Mouse (Mus musculus) bone marrow, adult 2 months (tissue): ENCODE measurements around the gene Ep400. TPM values are rescaled to one million over a fixed set of nuclear protein-coding genes. Genes with fewer than 3 reads are reported as not detected.
A peak's percentile ranks its signal among the peaks of the same experiment; 100 is the strongest.

Experiments
- H3K27ac ChIP-seq: fragments of 200-500 bp; 2 replicates; pipeline ENCODE4 v1.5.1; 2012; ENCODE audit warnings: low read depth, mild to moderate bottlenecking, control low read depth, inconsistent platforms, low read length; ENCODE audit not compliant: control insufficient read depth, poor library complexity, insufficient read depth
- H3K4me1 ChIP-seq: fragments of 200-500 bp; 2 replicates; pipeline ENCODE4 v1.6.1; 2011; ENCODE audit warnings: low read length; ENCODE audit not compliant: control insufficient read depth, insufficient read depth
- H3K4me3 ChIP-seq: fragments of 200-500 bp; replicated peaks from 2 replicates; pipeline ENCODE3; 2011; ENCODE audit warnings: mild to moderate bottlenecking, low read depth, low read length, control low read depth; ENCODE audit not compliant: control insufficient read depth
- CTCF ChIP-seq: fragments of 200-500 bp; IDR thresholded peaks from 2 replicates; pipeline ENCODE4 v1.5.1; 2011; ENCODE audit warnings: low read length, control low read depth; ENCODE audit not compliant: control insufficient read depth, insufficient read depth
- POLR2A ChIP-seq: fragments of 200-500 bp; IDR thresholded peaks from 2 replicates; pipeline ENCODE4 v1.6.1; 2011; ENCODE audit warnings: low read depth, mild to moderate bottlenecking, control low read depth, low read length, borderline replicate concordance; ENCODE audit not compliant: control insufficient read depth
- WGBS: fragments of 180-500 bp; shearing (Covaris S2); methylation state at CpG from one replicate; pipeline ENCODE4 v1.1.7; 2018; 5-methylcytosine and 5-hydroxymethylcytosine counted together
- polyA plus RNA-seq: library from polyadenylated mRNA; stranded (reverse); fragments of >200 nt; gene quantifications from 2 replicates; pipeline ENCODE4 v1.2.4, GENCODE M21; 2011; ENCODE audit warnings: low replicate concordance; ENCODE audit not compliant: missing spikeins, insufficient read depth, insufficient read length

The Ep400 gene
- polyA plus RNA-seq, 1 experiment = 45.0 TPM

GRCm38 (mm10) chr5:110770031-110770445, 479 bp downstream of the Ep400 start:
- Histone ChIP-seq H3K4me1 (peaks cover 1% of the 10 kb centered on the region; the same call in 1 of the 2 replicates), H3K4me3 (peak overlapping the region; percentile 98), H3K27ac (peak overlapping the region; percentile 98)
- WGBS = under 1% methylated on average over 58 of the region's 58 CpGs
- TF ChIP-seq CTCF (no peak), POLR2A (no peak)

DNA sequence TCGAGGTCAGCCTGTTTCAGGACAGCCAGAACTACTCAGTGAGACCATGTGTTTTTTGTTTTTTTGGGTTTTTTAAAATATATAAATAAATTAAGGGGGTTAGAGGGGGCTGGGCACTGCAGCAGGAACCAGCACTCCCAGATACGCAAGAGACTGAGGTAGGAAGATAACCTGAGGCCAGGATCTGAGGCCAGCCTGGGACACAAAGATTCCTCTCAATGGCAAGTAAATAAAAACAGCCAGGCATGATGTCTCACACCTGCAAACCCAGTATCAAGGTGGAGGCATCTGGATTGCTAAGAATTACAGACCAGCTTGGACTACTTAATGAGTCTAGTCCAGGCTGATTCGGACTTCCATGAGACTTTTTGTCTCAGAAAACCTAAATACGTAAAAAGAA, 1.2 kb downstream of the Ep400 start:
- H3K4me3 ChIP-seq = peak overlapping the region; percentile 98
- peaks cover 1% of the 10 kb centered on the region; the same call in 1 of the 2 replicates for H3K4me1 ChIP-seq
- 29% methylated on average over 4 of the region's 4 CpGs for WGBS
- H3K27ac ChIP-seq = no peak overlapping the region
- TF ChIP-seq CTCF (no peak), POLR2A (no peak)

- Histone ChIP-seq H3K27ac (no peak overlapping the region), H3K4me3 (no peak overlapping the region), H3K4me1 (peaks cover 1% of the 10 kb centered on the region; the same call in 1 of the 2 replicates)
- WGBS = 89% methylated on average over 8 of the region's 8 CpGs
- TF ChIP-seq CTCF (no peak), POLR2A (no peak)
Measured at GRCm38 (mm10) chr5:110763890-110764289, 6.6 kb downstream of the Ep400 start.

GRCm38 (mm10) chr5:110745021-110745420, 25.5 kb downstream of the Ep400 start:
- Histone ChIP-seq H3K4me3 (no peak overlapping the region), H3K4me1 (no peaks in the 10 kb centered on the region), H3K27ac (no peak overlapping the region)
- 52% methylated on average over 1 of the region's 1 CpGs for WGBS
- TF ChIP-seq POLR2A (no peak), CTCF (no peak)

DNA sequence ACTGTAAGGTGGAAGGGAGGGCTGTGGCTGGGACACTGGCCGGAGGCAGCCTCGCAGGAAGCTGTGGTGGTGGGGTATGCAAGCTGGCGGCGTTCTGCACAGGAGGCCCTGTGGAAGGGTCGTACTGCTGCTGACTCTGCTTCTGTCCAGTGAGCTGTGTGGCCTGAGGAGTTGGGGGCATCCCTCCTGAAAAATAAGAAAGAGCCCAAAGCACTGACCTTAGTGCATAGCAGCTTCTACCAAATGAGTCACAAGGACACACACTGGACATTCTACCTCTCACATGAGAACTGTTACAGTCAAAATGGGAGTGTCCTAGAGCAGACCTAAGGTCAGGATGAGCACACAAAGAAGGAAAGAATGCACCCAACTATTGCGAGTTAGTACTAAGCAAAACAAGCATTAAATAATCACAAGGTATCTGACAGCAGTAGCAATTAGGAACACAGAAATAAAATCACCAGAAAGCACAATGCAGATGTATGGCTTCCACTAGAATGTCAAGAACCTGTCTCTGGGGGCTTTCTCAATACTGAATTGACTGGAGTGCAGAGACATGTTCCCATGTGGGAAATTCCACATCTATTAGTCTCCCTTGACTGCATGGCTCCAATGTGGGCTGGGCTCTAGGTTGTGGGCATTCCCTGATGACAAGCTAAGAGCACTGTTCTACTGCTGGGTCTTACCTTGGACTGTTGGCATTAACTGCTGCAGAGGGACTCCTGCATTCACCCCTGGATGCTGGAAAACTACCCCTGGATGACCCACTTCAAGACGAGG, 30.8 kb downstream of the Ep400 start:
- 67% methylated on average over 7 of the region's 7 CpGs for WGBS
- Histone ChIP-seq H3K4me1 (no peaks in the 10 kb centered on the region), H3K4me3 (no peak overlapping the region), H3K27ac (no peak overlapping the region)
- TF ChIP-seq CTCF (no peak), POLR2A (no peak)

- TF ChIP-seq CTCF (no peak), POLR2A (no peak)
- Histone ChIP-seq H3K4me3 (no peak overlapping the region), H3K27ac (no peak overlapping the region), H3K4me1 (no peaks in the 10 kb centered on the region)
- WGBS = 71% methylated on average over 1 of the region's 1 CpGs
Measured at GRCm38 (mm10) chr5:110735606-110736005, 34.9 kb downstream of the Ep400 start.

- TF ChIP-seq POLR2A (no peak), CTCF (no peak)
- H3K4me3 ChIP-seq = no peak overlapping the region
- H3K4me1 ChIP-seq = no peaks in the 10 kb centered on the region
- 71% methylated on average over 4 of the region's 4 CpGs for WGBS
- H3K27ac ChIP-seq = no peak overlapping the region
Measured at GRCm38 (mm10) chr5:110733231-110733823, 37.2 kb downstream of the Ep400 start.

GRCm38 (mm10) chr5:110731227-110731626, 39.3 kb downstream of the Ep400 start:
- Histone ChIP-seq H3K4me3 (no peak overlapping the region), H3K27ac (no peak overlapping the region), H3K4me1 (no peaks in the 10 kb centered on the region)
- WGBS = 86% methylated on average over 2 of the region's 2 CpGs
- TF ChIP-seq CTCF = no peak
- TF ChIP-seq POLR2A = no peak
